Mouse (Mus musculus) heart, postnatal 4 days (tissue): ENCODE results near the gene Sf3b2. TPM values are rescaled to one million over a fixed set of nuclear protein-coding genes. Genes with fewer than 3 reads are reported as not detected.

Source experiments
- DNase-seq: peaks from one replicate; pipeline ENCODE4 v3.0.0; 2021
- total RNA-seq, 2 experiments: library from RNA; stranded (reverse); gene quantifications; 2 replicates each; pipeline ENCODE4 v1.2.3; 2021

Sf3b2 gene
- total RNA-seq = 100 to 1,000 TPM; 136 to 139 TPM

GRCm38 (mm10) chr19:5294972-5295735 is at the start of gene Sf3b2:
Gene Sf3b2 (minus strand): TSS chr19:5295455.
- peak; percentile 99 for DNase-seq

GRCm38 (mm10) chr19:5341360-5341759 is 46.1 kb upstream of the Sf3b2 start:
- no peak for DNase-seq

- DNase-seq = peak; percentile 87
Observed at GRCm38 (mm10) chr19:5337975-5338374, 42.7 kb upstream of the Sf3b2 start.

GRCm38 (mm10) chr19:5335441-5335840 is 40.2 kb upstream of the Sf3b2 start, which contains the start of gene Catsper1:
Gene Catsper1 (plus strand): TSS chr19:5335741.
- no peak for DNase-seq

GRCm38 (mm10) chr19:5334741-5335140 is 39.5 kb upstream of the Sf3b2 start:
- peak; percentile 38 for DNase-seq

GRCm38 (mm10) chr19:5327970-5328369 is 32.7 kb upstream of the Sf3b2 start:
- DNase-seq = no peak

- DNase-seq = peak; percentile 21
Observed at GRCm38 (mm10) chr19:5323801-5324200, 28.5 kb upstream of the Sf3b2 start.

GRCm38 (mm10) chr19:5313189-5313588 is 17.9 kb upstream of the Sf3b2 start:
- no peak for DNase-seq

- no peak for DNase-seq
Observed at GRCm38 (mm10) chr19:5309025-5309424, 13.8 kb upstream of the Sf3b2 start.

GRCm38 (mm10) chr19:5306968-5307734 is 11.9 kb upstream of the Sf3b2 start:
- peak; percentile 35 for DNase-seq

- no peak for DNase-seq
Observed at GRCm38 (mm10) chr19:5306279-5306678, 11.0 kb upstream of the Sf3b2 start.

- DNase-seq = peak; percentile 77
Observed at GRCm38 (mm10) chr19:5302455-5302854, 7.2 kb upstream of the Sf3b2 start.

GRCm38 (mm10) chr19:5300588-5300987 is 5.3 kb upstream of the Sf3b2 start:
- no peak for DNase-seq

- DNase-seq = no peak
Observed at GRCm38 (mm10) chr19:5297903-5298800, 2.9 kb upstream of the Sf3b2 start, which contains the start of gene Gal3st3. Gene Gal3st3 (plus strand): TSS chr19:5298331.

- no peak for DNase-seq
Observed at GRCm38 (mm10) chr19:5296630-5297029, 1.4 kb upstream of the Sf3b2 start.

GRCm38 (mm10) chr19:5295736-5296075 is 451 bp upstream of the Sf3b2 start:
- DNase-seq = no peak

- no peak for DNase-seq
Observed at GRCm38 (mm10) chr19:5278381-5278780, 16.9 kb downstream of the Sf3b2 start.

- no peak for DNase-seq
Observed at GRCm38 (mm10) chr19:5277140-5277539, 18.1 kb downstream of the Sf3b2 start.

- DNase-seq = no peak
Observed at GRCm38 (mm10) chr19:5276531-5276930, 18.7 kb downstream of the Sf3b2 start.

GRCm38 (mm10) chr19:5275736-5276135 is 19.5 kb downstream of the Sf3b2 start:
- DNase-seq = no peak

GRCm38 (mm10) chr19:5274641-5275040 is 20.6 kb downstream of the Sf3b2 start:
- DNase-seq = no peak

- no peak for DNase-seq
Observed at GRCm38 (mm10) chr19:5273916-5274315, 21.3 kb downstream of the Sf3b2 start.
